ENCODE assay signal across 8 mouse cellular contexts in the genomic region with DNA sequence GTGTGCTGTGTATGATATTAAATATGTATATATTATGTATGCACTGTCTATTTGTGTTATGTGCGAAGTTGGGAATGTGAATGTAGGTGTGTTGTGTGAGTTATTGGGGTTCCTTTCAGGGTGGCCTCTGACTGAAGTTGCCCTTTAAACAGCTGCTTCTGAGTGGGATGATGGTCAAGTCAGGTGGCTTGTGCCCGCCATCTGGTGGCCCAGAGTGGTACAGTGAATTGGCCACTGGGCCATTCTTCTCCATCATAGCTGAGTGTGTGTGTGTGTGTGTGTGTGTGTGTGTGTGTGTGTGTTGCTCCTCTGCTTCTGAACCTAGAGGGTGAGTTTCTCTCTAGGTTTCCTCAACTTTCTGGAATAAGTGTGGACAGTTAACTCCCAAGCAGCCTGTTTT.
DNase-seq lines count a peak whose midpoint lies in the region; ATAC-seq and TF ChIP-seq lines count a peak whose summit lies in the region.
"Had no signal": no experiment of that assay in that cellular context is flagged by ENCODE, and none has a peak within 500 bp of the region (broad histone marks: within the 10 kb centered on the region; RNA-seq: fewer than 3 reads in every experiment).

No protein-coding gene starts in this region.

- ATAC-seq in Patski = no peak
- peak; percentile 38 for ATAC-seq in forebrain, embryonic 16.5 days
- ATAC-seq in hindbrain, embryonic 11.5 days (ENCODE audit: low FRiP score) = peak; percentile 53; the same call in 1 of the 2 replicates

- 0 out of 2 replicates have a peak, but pooled peaks cover 2% of the 10 kb centered on the region for H3K4me1 ChIP-seq in forebrain, embryonic 16.5 days (replicated peaks; ENCODE audit: control insufficient read depth, insufficient read depth, low read length)
- H3K4me1 ChIP-seq in hindbrain, embryonic 11.5 days (replicated peaks; ENCODE audit: control insufficient read depth, insufficient read depth, low read length) = no peaks in the 10 kb centered on the region

- H3K9ac ChIP-seq in forebrain, embryonic 16.5 days (replicated peaks; ENCODE audit: low read depth, low read length) = no peak overlapping the region
- H3K9ac ChIP-seq in hindbrain, embryonic 11.5 days (ENCODE audit: low read depth, low read length) = no peak overlapping the region
- H3K9ac ChIP-seq: limb, embryonic 12.5 days had no signal

- CTCF ChIA-PET in Patski (lab: Charles Lee) = interaction anchor here (0.6 to 3.3 kb wide), 11 partner anchors 10 to 516 kb away, joined by 3 to 73 read pairs (median 4); no protein-coding TSS in a partner anchor

- H3K9me3 ChIP-seq in forebrain, embryonic 16.5 days (ENCODE audit: control insufficient read depth, low read length) = no peaks in the 10 kb centered on the region
- H3K9me3 ChIP-seq in hindbrain, embryonic 11.5 days (ENCODE audit: control insufficient read depth, low read length) = no peaks in the 10 kb centered on the region
- H3K9me3 ChIP-seq: limb, embryonic 12.5 days had no signal

- TF ChIP-seq CTCF in Patski (IDR thresholded peaks at IDR 0.05) = peak; percentile 94

- H3K4me3 ChIP-seq in forebrain, embryonic 16.5 days (replicated peaks; ENCODE audit: low read length) = no peak overlapping the region
- H3K4me3 ChIP-seq in hindbrain, embryonic 11.5 days (ENCODE audit: low read depth, low read length) = no peak overlapping the region
- H3K4me3 ChIP-seq: limb, embryonic 12.5 days had no signal

- H3K27me3 ChIP-seq in Patski = no peaks in the 10 kb centered on the region
- H3K27me3 ChIP-seq in forebrain, embryonic 16.5 days (replicated peaks; ENCODE audit: control insufficient read depth, insufficient read depth, low read length) = peaks cover 4% of the 10 kb centered on the region
- no peaks in the 10 kb centered on the region for H3K27me3 ChIP-seq in hindbrain, embryonic 11.5 days (ENCODE audit: control insufficient read depth, insufficient read depth, low read length)

- no peak overlapping the region for H3K4me2 ChIP-seq in forebrain, embryonic 16.5 days (ENCODE audit: low read length)
- H3K4me2 ChIP-seq in hindbrain, embryonic 11.5 days (replicated peaks; ENCODE audit: low read depth, low read length) = no peak overlapping the region
- H3K4me2 ChIP-seq: limb, embryonic 12.5 days had no signal

- POLR2A ChIA-PET in Patski (lab: Charles Lee) = interaction anchor here (1.2 to 1.4 kb wide), 2 partner anchors 114 to 117 kb away, joined by 3 to 4 read pairs; no protein-coding TSS in a partner anchor

- no peaks in the 10 kb centered on the region for H3K36me3 ChIP-seq in forebrain, embryonic 16.5 days (ENCODE audit: control insufficient read depth, insufficient read depth)
- H3K36me3 ChIP-seq in hindbrain, embryonic 11.5 days (ENCODE audit: control insufficient read depth, insufficient read depth, low read length) = no peaks in the 10 kb centered on the region
- H3K36me3 ChIP-seq: limb, embryonic 12.5 days had no signal

- H3K27ac ChIP-seq in forebrain, embryonic 16.5 days (ENCODE audit: low read length) = no peak overlapping the region
- no peak overlapping the region for H3K27ac ChIP-seq in hindbrain, embryonic 11.5 days (ENCODE audit: low read depth, low read length)
- H3K27ac ChIP-seq: limb, embryonic 12.5 days had no signal

- in situ Hi-C loops in Patski (cut with MboI; ENCODE audit: low pct_unique_long_range_greater_than_20kb) = loop anchor here (10.0 kb wide), 1 partner anchor 65 kb away; no protein-coding TSS in a partner anchor

- no peak for DNase-seq in Patski (ENCODE audit: low read depth, low spot score)
- DNase-seq in cerebellum, adult 11-12 months = peak; percentile 6
- DNase-seq in hindbrain, embryonic 11.5 days (ENCODE audit: low spot score) = peak; percentile 82
- peak; percentile 53 to 64 for DNase-seq in layer of hippocampus, postnatal 36 days
- DNase-seq in lung, postnatal 36 days = peak; percentile 88
- peak; percentile 74 to 77 for DNase-seq in right cerebral cortex, postnatal 10 days (ENCODE audit: low spot score in 2 of 2)

- 17% methylated on average over 2 of the region's 2 CpGs for WGBS in forebrain, embryonic 16.5 days
- 10% methylated on average over 2 of the region's 2 CpGs for WGBS in hindbrain, embryonic 11.5 days
